Mouse (Mus musculus) R1 (cell line): ENCODE measurements at regions not wholly inside any gene's neighbourhood (a gene's known extent, or its start where the extent isn't known, plus 50 kb on each side); places are given as distances from the start of the nearest gene placed in this dataset.
A peak's percentile ranks its signal among the peaks of the same experiment; 100 is the strongest.

ENCODE experiments used
- DNase-seq: peaks from one replicate; pipeline ENCODE4 v3.0.0-alpha.2; 2018; ENCODE audit warnings: low read depth, low spot score

DNA sequence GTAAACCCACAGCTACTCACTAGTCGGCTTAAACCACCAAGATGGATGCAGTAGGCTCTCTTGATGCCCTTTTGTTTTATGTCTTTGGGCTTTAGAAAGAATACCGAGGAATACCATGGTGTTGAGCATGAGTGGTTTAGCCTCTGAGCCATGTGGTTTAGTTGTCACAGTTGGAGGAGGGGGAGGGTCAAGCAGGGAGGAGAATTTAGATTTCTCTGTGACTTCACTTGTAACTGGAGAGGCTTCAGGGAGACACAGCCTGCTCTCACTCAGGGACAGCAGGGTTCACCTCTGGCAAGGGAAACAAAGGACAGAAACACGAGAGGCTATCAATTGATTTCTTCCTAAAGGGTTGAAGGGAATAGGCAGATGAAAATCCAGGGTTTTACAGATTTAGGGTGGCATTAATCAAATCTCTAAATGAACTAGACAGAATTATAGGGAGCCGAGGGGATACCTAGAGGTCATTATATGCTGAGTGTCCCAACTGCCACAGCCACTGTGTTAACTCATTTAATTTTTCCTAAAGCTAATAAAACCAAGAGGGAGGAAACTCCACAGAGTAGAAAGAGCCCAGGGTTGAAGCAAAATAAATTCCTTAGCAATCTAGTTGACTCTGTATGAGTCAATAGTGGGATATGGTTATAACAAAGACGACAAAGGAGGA lies 2113.7 kb upstream of the 5930422O12Rik start:
- no peak for DNase-seq

DNA sequence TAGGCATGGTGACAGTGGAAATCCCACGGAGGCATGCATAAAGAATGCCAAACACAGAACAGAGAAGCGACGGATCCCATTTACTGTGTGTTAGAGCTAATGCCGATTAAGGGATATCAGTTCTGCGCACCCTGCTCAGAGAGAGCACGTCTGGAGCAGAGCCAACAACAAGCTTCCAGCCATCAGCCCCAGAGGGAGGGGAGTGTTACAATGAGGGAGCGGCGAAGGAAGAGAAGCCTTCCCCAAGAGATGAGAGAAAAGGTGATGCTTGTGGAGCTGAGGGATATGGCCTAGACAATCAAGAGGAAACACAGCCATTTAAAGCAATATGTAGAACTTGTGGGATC lies 2113.2 kb upstream of the 5930422O12Rik start:
- no peak for DNase-seq

DNA sequence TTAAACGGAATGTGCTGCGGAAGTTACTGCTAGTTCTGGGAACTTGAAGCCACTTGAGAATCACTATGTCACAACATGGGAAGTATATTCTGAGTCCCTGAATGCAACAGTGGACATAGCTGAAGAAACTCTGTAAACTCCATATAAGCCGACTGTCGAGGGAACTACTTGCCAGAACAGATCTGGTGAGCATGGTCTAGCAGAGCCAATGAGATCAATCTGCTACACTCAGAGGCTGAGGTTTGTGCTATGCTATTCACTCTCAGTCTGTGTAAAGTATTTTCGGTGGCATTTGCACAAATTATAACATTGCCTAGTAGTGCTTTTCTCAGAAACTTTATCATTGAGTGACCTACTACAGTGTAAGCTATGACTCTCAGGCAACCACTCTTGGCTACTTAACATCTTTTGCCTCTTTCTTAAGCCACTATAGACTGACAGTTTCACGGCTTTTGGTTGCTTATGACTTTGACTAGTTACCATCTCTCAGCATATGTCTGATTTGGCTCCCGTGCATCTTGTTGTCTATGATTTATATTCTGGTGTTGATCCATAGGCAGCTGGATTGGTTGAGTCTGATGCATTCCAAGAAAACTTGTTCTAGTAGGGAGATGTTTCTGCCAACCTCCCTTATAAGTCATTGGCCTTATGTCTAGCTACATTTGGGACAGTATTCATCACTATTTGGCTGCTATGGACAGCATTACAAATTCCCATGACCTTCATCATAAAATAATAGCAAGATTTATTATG lies 2094.8 kb upstream of the 5930422O12Rik start:
- no peak for DNase-seq

DNA sequence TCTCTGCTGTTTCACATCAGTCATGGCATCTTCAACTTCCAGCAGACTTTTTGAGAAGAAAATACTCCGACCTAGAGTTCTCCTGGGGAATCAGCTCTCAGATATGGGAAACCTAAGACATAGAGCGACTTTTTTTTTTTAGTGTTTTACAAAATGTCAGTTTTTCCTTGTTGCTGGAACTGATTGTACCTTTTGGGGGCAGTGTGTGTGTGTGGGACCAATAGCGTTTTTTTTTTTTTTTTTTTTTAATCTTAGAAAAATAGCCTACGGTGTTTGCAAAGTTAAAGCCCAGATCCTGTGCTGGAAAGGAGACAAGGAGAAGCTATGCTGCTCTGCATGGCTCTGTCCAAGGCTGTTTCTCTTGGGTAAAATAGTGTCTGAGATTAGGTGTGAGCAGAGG lies 2080.0 kb upstream of the 5930422O12Rik start:
- DNase-seq, result no peak

DNA sequence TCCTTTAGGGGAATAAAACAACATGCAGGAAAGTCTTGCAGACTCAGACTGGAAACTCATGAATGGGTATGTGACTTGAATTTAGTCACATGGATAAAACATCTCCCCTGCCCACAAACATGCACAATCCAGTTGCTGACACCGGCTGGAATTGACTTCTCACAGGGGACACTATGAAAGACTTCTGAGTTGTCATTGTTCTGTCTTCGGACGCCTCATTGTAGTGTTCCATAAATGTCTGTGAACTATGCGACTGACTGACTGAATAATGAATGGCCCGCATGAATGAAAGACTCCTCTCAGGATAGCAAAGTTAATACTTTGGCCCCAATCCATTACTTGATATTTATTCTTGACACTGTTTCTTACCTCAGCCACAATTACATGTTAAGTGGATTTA lies 2058.9 kb upstream of the 5930422O12Rik start:
- DNase-seq, result no peak

DNA sequence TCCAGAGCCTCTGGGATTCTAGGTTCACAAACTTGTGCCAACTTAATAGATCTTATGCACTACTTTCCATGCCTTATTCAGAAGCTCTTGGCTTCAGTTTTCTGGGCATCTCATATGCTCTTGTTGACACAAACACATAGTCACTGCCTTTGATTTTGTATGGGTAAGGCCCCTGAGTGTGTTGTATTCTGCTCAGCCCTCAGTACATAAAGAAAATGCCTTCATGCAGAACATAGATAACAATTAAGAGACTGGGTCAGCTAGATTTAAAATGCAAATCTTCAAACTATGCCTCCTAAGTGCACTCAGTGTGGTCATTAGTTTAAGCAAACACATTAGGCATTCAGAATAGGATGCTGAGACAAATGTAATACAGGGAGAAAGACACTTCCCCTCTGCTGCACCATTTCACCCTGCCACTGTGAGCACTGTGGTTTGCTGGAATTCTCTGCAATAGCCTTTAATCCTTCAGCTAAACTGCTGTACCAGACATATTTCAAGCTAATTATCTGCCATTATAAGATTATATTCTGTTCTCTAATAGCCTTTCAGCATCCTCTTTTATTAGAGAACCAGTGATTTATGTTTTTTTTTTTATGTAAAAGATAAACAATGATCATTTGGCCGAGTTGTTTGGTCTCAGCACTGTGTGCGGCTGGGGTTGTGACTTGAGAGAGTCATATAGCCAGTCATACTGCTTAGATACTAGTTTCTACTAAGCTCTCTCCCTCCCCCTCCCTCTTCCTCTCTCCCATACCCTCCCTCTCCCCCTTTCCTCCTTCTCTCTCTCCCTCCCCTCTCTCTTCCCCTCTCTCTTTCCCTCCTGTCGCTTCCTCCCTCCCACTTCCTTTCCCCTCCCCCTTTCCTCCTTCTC lies 2058.1 kb upstream of the 5930422O12Rik start:
- DNase-seq, result no peak

DNA sequence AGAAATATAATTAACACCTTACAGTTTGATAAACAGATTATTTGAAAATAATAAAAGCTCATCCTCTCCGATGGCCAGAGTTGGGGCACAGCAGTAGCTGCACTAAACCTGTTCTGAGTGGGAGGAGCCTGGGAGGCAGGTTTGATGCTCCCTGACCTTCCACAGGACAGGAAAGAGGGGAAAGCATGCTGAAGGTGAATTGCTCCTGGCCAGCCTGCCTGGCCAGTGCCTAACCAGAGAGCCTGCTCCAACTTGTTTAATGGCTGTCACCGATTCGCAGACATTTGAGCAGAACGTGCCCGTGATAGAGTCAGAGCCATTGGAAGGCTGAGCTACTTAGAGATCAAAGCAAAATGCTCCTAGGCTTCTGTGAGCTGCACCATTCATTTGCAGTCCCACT lies 2056.9 kb upstream of the 5930422O12Rik start:
- no peak for DNase-seq

DNA sequence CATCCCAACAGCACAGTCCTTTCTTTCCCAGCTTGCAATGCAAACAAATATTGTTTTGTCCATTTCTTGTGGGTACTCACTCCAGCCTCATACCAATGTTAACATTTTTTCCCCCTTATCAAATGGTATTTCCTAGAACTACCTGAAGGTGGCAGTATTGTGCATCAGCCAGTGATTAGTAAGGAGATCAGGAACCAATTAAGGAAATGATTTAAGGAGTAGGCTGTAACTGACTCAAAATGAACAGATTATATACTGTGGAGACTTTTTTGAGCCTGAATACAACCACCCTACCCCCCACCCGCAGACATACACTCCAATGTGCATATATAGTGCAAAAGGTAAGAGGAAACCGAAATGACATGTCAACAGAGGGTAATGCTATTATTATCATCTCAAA lies 2056.1 kb upstream of the 5930422O12Rik start:
- peak; percentile 50 for DNase-seq

DNA sequence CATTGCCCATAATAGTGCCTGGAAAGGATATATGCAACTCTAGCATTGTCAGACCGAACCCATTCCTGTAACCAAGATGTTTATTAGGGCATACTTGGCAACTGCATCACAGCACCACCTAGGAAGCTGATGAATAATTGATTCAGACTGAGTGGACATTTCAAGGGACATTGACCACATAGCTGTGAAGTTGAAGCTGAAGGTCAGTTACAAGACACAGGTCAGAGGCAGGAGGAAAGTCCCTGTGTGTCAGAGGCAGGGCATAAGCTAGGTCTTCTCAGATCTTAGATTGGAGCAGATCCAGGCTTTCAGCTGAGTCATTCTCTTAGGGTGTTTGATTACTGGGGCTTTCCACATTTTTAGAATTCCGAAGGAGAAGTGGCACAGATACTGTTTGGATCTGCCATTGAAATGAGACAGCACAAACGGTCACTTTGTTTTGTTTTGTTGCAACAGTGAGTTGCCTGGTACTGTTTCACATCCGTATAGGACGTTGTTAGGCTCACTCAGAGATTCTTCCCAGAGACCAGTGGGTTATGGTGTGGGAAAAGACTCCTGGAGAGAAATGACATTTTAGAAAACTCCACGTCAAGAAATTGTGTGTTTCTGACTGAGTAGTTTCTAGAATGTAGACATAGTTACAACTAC lies 2055.2 kb upstream of the 5930422O12Rik start:
- peak; percentile 27 for DNase-seq

DNA sequence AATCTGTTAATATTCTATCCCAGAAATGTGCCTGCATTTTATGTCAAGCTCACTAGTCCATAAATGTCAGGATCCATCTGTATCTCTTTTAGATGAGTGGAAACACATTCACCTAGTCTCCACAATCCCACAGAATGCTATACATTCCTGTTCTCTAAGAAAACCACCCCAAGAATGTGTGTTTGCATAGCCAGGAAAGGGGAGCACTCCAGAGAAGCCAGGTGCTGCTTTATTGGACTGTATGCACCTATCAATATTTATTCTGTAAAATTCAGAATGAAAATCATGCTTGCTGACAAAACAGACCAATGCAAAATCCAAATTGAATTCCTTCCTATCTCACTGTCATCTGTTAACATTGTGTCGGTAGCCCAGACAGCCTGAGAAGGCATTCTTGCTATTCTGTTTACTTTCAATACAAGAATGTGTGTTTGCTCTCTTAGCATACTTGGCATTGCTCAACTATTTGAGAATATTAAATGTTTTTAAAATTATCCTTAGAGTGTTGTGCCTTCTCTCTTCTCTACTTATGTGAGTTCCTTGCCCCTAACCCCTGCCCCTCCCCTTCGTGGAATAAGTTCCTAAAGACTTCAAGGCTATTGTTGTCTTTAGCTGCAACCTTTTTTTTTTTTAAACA lies 2050.7 kb upstream of the 5930422O12Rik start:
- DNase-seq, result no peak

DNA sequence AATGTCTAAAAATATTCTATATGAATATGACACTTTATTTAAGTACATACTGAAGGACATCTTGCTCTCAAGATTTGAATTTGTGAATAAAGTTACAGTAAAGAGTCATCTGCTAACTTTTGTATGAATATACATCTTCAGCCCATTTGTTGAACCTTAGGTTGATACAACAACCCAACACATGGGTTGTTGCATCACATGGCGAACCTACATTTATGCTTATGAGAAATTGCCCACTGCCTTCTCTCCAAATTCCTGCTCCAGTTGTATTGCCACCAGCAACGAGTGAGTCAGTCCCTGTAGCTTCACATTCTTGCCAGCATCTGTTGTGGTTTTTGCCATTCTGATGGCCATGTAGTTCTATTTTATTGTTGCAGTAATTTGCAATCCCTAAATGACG lies 2023.7 kb upstream of the 5930422O12Rik start:
- no peak for DNase-seq

DNA sequence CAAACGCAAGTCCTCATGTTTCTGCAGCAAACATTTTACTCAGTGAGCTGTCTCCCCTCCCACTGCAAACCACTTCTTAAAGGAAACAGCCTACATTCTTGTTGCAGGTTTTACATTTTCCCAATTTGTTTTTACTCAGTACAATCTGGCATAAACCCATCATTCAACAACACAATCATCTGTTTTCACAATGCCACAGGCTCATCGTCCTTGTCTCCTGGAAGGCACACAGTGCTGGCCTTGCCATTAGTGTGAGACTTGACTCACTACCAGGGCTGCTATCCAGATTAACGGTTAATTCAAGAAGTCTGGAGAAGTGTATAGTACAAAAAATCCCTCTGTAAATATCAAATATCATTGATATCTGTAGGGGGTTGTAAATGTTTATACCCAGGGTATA lies 2006.3 kb upstream of the 5930422O12Rik start:
- DNase-seq, result no peak

DNA sequence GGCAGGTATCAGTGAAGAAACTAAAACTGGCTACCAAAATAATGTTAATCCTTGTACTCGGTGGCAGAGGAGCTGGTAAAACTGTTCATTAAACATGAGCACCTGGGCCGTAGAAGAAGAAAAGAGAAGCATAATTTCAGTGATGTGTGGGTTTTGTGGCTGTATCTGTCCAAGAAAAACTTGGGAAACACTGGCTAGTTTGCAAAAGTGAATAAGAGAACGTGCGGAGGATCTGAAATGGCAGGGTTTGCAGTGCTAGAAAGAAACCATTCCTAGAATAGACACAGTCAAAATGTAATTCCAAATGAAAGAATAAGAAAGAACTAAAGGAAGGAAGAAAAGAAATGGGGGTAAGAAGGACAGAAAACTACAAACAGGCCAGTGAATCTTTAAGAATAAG lies 2000.8 kb upstream of the 5930422O12Rik start:
- DNase-seq, result no peak

DNA sequence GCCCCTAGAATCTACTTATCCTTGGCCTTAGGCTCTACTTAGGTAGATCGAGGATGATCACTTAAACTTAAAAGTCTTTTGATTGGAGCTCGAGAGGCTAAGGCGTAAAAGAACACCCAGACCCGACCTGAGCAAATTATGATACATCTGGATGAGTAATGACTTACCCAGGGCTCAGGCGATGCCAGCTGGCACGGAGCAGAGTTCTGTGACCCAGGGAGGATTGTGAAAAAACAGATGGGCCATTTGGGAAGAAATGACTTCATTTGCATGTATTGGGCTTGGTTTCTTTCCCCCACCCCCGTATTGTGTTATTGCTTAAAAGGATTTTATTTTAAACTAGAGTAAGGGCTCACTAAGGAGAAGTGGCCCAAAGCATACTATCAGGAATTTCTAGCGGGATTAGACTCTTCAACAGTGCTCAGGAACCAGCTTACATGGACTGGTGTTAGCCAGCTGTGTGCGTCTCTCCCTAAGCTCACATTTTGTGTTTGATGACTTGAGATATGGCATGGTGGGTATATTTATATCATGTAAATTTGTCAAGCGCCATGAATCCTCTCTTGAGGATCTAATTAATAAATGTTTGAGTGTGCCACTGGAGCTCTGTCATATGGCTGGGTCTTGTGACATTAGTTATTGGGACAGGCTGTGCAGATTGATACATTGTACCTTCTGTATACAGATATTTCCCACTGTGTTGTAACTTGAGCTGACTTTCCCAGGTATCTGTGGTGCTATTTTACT lies 1991.9 kb upstream of the 5930422O12Rik start:
- no peak for DNase-seq

DNA sequence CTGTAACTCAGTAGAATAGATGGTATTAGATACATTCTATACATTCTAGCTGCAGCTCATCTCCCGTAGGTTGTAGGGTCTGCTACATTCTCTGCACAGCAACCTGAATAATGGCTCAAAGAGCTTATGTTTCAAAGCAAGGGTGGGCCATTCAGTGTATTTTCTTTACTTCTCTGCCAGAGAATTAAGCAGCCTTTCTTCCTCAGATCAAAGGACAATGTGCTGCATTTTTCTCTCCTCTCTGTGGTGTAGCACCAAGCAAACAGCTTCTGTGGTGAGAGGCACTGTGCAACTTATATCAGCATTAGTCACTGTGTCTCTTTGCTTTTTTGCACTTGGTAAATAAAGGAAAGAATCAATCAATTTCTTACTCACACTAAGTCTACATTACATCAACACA lies 1983.7 kb upstream of the 5930422O12Rik start:
- no peak for DNase-seq

DNA sequence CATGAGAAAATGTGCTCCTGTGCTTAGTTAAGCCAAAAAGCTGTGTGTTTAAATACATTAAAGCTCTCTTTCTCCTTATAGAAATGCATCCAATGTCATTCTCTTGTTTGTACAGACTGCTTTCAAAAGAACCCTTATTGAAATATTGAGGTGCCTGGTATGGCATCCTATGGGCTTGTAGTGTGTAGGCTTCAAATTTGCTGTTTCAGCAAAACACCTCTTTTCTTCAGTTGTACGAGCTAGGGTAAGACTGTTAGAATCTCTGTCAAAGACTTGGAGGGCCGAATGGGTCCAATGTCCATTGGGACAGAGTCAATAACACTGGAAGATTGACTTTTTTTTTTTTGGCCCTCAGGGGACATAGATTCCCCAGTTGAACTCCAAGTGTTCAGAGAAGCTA lies 1980.5 kb upstream of the 5930422O12Rik start:
- DNase-seq, result no peak

DNA sequence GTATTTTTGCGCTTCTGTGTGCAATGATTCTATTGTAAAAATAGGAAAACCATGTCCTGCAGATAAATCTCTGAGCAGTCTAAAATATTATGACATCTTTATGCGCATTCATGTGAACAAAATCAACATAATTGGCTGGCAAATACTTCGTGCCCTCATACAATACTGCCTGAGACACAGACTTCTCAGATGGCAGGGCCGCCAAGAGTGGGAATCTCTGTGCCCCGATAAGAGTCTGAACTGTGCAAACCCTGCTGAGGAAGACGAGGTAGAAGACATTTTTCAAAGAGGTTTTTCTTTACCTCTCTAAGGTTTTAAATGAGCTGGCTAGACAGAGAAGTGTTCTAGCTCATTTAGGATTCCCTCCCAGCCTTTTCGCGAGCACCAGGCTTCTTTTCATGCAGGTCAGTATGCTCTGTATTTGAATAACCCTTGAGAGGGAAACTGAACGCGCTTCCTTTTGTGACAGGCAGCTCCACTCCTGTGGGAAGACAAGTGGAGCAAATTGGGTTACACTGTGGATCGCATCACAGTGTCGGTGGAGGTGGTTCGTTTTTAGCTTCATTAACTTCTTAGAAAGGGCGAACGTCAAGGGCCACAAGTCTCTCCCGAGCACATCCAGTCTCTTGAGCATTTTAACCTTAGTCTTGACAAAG lies 1973.6 kb upstream of the 5930422O12Rik start:
- no peak for DNase-seq

DNA sequence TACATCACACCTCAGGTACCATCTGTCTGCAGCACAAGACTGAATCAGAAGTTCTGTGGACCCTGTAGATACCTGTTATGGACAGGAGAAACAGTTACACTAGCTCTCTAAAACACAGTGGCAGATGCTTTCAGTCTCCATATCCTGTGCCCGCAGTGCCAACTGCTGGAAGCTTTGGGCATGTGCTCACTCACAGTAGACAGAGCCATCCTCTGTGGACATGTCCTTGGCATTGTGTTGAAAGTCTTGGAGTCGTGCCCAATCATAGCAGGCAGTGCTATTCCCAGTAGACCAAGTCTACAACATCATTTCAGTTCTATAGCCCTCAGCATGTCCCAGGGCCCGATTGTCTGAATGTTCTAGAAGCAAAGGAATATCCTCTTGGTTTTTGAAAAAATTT lies 1968.2 kb upstream of the 5930422O12Rik start:
- DNase-seq, result no peak
